Mouse (Mus musculus) intestine, embryonic 16.5 days (tissue): ENCODE results near the gene Pak6. TPM values are rescaled to one million over a fixed set of nuclear protein-coding genes. Genes with fewer than 3 reads are reported as not detected.

ENCODE experiments used
- ATAC-seq: fragments of 200-750 bp; cut with Nextera tagmentation; 2 replicates; pipeline ENCODE4 v1.8.0; 2017; ENCODE audit warnings: moderate TSS enrichment, moderate library complexity
- H3K27ac ChIP-seq: fragments of 300-500 bp; sonication (generic); 2 replicates; pipeline ENCODE4 v1.5.1; 2014; ENCODE audit warnings: mild to moderate bottlenecking, low read length
- H3K27me3 ChIP-seq: fragments of 300-500 bp; sonication (generic); replicated peaks from 2 replicates; pipeline ENCODE4 v1.6.1; 2014; ENCODE audit warnings: low read length, control low read depth, mixed read lengths; ENCODE audit not compliant: control insufficient read depth, insufficient read depth
- H3K36me3 ChIP-seq: fragments of 300-500 bp; sonication (generic); 2 replicates; pipeline ENCODE4 v1.6.1; 2014; ENCODE audit warnings: low read length, control low read depth; ENCODE audit not compliant: control insufficient read depth, insufficient read depth
- H3K4me1 ChIP-seq: fragments of 300-500 bp; sonication (generic); 2 replicates; pipeline ENCODE4 v1.6.1; 2014; ENCODE audit warnings: low read length, control low read depth, mixed read lengths; ENCODE audit not compliant: control insufficient read depth, insufficient read depth
- H3K4me2 ChIP-seq: fragments of 300-500 bp; sonication (generic); 2 replicates; pipeline ENCODE4 v1.6.1; 2014; ENCODE audit warnings: low read depth, low read length, control low read depth
- H3K4me3 ChIP-seq: fragments of 300-500 bp; sonication (generic); 2 replicates; pipeline ENCODE4 v1.5.1; 2014; ENCODE audit warnings: mild to moderate bottlenecking, low read length
- H3K9ac ChIP-seq: fragments of 300-500 bp; sonication (generic); 2 replicates; pipeline ENCODE4 v1.6.1; 2014; ENCODE audit warnings: low read depth, low read length
- H3K9me3 ChIP-seq: fragments of 300-500 bp; sonication (generic); 2 replicates; pipeline ENCODE4 v1.6.1; 2016; ENCODE audit warnings: low read length, control low read depth; ENCODE audit not compliant: control insufficient read depth
- WGBS: fragments of 180-500 bp; shearing (Covaris S2); extraction: QIAGEN DNeasy Blood & Tissue Kit; methylation state at CpG from one replicate; pipeline ENCODE4 v1.1.7; 2014; 5-methylcytosine and 5-hydroxymethylcytosine counted together
- polyA plus RNA-seq: library from polyadenylated mRNA; unstranded; fragments of >200 nt; fragmentation: Nextera tagmentation; extraction: Ambion mirVana; gene quantifications from 2 replicates; pipeline ENCODE4 v1.2.1, GENCODE M21; 2015

Gene Pak6
- polyA plus RNA-seq, 1 experiment from 2014 or later, result 2.0 TPM

DNA sequence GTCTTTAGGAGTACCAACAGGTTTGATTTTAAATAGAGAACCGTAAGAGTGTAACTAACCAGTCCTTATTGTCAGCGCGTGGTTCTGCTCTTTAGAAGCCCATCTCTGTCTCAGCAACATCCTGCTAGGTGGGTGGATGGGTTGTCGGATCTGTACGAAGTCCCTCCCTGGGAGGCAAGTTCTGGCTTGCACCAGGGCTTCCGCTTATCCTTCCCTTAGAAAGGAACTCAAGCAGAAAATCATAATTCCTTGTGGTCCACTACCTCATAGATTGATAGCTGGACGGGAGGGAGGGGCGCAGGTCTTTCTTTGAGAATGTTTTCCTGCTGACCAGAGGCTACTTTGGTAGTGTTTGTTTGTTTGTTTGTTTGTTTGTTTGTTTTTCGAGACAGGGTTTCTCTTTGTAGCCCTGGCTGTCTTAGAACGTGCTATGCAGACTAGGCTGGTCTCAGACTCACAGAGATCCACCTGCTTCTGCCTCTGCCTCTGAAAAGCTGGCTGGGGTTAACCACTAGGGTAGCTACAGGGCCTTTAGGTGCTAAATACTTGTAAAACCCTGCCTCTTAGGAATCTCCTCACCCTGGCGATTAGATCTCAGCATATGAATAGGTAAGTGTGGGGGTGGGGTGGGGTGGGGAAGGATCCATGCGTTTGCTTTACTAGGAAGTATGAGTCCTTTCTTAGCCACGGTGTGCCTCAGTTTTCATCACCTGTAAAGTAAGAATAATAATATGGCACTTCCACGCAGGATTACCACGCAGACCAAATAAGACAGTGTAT lies 10.8 kb downstream of the Pak6 start:
- ATAC-seq, result no peak
- no peak overlapping the region for H3K27ac ChIP-seq
- 40% methylated on average over 15 of the region's 15 CpGs for WGBS
- peaks cover 17% of the 10 kb centered on the region for H3K4me1 ChIP-seq
- no peak overlapping the region for H3K4me3 ChIP-seq
- H3K36me3 ChIP-seq, result no peaks in the 10 kb centered on the region
- H3K9ac ChIP-seq, result no peak overlapping the region
- no peaks in the 10 kb centered on the region for H3K9me3 ChIP-seq
- peaks cover 28% of the 10 kb centered on the region for H3K27me3 ChIP-seq
- no peak overlapping the region for H3K4me2 ChIP-seq

DNA sequence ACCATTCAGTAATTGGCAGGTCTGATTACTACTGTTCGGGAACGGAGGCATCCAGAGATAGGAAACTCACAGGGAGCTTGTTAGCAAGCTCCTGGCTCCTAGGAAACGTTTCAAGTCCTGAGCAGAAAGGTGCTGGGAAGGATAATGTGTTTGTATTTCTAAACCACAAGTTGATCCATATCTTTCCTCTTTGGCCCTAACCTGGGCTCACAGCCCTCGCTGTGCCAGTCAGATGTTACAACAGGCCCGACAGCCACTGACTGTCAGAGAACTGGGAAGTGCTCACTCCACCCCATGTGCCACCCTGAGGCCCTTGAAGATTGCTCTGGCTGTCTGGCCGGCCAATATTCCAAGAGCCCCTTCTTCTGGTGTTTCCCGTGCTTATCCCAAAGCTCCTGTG lies 11.4 kb downstream of the Pak6 start:
- Histone ChIP-seq H3K4me2 (no peak overlapping the region), H3K4me3 (no peak overlapping the region), H3K36me3 (no peaks in the 10 kb centered on the region), H3K27ac (no peak overlapping the region), H3K4me1 (peaks cover 17% of the 10 kb centered on the region), H3K9ac (no peak overlapping the region), H3K9me3 (no peaks in the 10 kb centered on the region), H3K27me3 (peaks cover 28% of the 10 kb centered on the region)
- ATAC-seq, result no peak
- 30% methylated on average over 7 of the region's 7 CpGs for WGBS

DNA sequence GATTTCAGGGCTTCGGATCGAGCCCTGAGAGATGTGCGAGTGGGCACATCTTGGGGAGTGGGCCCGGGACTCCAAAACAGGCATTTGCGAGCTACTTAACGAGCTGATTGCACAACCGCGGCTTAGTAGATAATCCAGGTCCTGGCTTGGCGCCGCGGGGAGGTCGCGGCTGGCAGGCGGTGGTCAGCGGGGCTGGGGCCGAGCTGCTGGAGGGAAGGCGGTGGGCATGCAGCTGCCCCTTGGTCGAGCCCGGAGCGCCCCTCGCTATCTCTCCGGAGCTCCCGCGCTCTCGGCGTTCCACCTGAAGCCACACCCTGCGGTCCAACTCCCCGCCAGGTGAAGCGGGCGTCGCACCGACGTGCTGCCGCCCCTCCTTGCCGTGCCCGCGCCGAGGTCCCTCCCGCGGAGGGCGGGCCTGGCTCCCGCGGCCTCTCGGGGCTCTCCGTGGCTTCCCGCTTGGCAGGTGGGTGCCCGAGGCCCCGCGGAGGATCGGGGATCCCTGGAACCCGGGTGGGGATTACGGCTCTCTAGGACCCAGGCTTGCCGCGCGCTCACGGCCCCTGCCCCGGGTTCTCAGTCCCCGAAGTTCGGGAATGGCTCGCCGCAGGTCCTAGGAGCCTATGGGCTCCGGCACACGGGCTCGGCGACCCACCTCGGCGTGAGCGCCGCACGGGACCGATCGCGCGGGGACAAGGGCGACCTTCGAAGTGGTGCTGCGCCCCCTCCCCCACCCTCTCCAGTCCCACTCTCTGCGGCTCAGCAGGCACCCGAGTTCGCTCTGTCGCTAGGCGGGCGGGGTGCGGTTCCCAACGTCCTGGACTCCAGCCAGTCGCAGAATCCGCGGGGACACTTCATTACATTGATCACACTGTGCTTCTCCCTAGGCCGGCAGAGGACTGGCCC lies 14.0 kb downstream of the Pak6 start:
- Histone ChIP-seq H3K4me3 (peak overlapping the region; percentile 63), H3K27me3 (peaks cover 28% of the 10 kb centered on the region), H3K36me3 (no peaks in the 10 kb centered on the region), H3K4me1 (peaks cover 17% of the 10 kb centered on the region), H3K9me3 (no peaks in the 10 kb centered on the region), H3K9ac (peak overlapping the region; percentile 72), H3K27ac (no peak overlapping the region), H3K4me2 (peak overlapping the region; percentile 97)
- under 1% methylated on average over 80 of the region's 89 CpGs for WGBS
- peak; percentile 80 for ATAC-seq

DNA sequence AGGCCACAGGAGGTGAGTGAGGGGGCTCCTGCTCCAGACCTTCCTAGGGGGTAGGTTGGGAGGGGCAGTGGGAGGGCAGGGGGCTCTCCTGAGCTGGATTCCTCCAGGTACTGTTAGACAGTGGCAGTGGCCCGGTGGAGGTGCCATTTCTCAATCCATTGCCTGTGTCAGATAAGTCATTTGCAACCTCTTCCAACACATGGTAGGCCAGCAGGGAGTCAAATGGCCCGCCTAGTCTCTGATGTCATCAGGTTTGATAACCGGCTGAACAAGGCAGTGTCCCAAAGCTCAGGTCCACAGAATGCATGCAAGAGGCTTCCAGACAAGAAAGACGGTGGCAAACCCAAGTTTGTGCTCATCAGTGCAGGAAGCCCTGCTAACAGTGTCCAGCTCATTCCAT lies 14.7 kb downstream of the Pak6 start:
- Histone ChIP-seq H3K27me3 (peaks cover 28% of the 10 kb centered on the region), H3K36me3 (no peaks in the 10 kb centered on the region), H3K4me1 (peaks cover 17% of the 10 kb centered on the region), H3K4me3 (peak overlapping the region; percentile 63), H3K9me3 (no peaks in the 10 kb centered on the region), H3K27ac (no peak overlapping the region), H3K4me2 (peak overlapping the region; percentile 97), H3K9ac (peak overlapping the region; percentile 72)
- peak; percentile 72 for ATAC-seq
- WGBS, result 15% methylated on average over 4 of the region's 4 CpGs

DNA sequence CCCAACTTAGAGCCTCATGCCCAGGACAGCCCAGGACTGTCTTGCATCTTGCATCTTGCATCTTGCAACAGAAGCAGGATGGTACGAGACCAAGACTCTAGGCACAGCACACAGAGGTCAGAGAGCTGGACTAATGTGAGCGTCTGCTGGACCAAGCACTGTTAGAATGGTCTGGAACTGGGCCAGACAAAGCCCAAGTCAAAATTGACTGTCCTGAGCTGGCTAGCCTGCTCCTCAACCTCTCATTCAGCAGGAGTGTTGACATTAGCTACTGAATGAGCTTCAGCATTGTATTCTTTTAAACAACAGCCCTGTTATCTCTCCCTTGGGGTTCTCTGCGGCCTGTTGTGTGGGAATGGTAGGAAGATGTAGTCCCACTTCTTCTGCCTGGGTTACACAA lies 16.5 kb downstream of the Pak6 start:
- ATAC-seq, result no peak
- no peak overlapping the region for H3K4me3 ChIP-seq
- H3K9ac ChIP-seq, result no peak overlapping the region
- no peak overlapping the region for H3K4me2 ChIP-seq
- H3K4me1 ChIP-seq, result peaks cover 17% of the 10 kb centered on the region
- WGBS, result 80% methylated on average over 3 of the region's 3 CpGs
- no peak overlapping the region for H3K27ac ChIP-seq
- H3K27me3 ChIP-seq, result peaks cover 27% of the 10 kb centered on the region
- H3K36me3 ChIP-seq, result no peaks in the 10 kb centered on the region
- no peaks in the 10 kb centered on the region for H3K9me3 ChIP-seq

DNA sequence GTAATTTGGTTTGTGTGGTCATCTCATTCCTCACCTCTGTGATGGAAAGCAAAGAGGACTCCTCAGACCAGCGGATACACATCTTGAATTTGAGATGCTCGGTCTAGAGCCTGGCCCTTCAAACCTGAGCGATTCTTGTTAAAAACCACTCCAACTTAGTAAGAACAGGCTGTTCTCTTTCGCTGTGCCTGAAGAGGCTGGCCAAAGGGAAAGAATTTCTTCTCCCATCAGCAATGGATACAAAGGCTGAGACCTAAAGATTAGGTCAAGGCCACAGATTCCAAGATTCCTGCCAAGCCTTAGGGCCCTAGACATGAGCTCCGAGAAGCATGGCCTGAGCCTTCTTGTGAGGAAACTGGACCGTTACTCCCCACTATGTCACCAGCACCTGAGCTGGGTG lies 17.8 kb downstream of the Pak6 start:
- peaks cover 19% of the 10 kb centered on the region for H3K27me3 ChIP-seq
- WGBS, result 91% methylated on average over 6 of the region's 6 CpGs

DNA sequence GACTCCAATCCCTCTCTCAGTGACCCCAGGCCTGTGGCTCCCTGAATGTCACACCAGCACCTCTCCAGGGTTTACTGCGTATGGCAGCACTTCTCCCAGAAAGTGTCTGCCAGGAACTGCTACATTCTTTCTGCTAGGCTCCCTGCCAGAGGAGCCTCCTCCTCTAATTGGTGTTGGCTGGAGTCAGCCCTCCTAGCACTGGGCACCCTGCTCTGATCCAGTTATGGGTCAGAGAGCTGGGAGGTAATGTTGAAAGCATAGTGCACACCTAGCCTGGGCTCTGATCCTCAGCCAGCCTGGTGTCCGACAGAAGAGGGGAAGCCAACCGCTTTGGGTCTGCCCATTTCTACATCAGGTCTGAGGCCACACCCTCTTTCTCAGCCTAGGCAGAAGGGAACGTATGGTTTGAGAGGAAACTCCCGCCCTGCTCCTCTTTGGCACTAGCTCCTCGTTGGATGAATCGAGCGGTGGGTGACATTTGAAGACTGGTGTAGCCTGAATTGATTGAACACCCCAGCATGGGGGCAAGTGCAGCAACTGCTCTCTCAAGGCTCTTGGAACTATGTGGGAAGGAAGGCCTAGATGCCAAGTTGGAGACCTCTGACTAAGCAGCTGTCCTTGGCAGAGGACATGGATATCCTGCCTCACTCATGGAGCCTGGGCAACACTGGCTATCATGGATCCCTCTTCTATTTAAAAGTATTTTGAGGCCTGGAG lies 19.6 kb downstream of the Pak6 start:
- Histone ChIP-seq H3K27ac (no peak overlapping the region), H3K4me3 (no peak overlapping the region), H3K4me1 (peaks cover 4% of the 10 kb centered on the region), H3K9me3 (no peaks in the 10 kb centered on the region), H3K36me3 (no peaks in the 10 kb centered on the region), H3K27me3 (peaks cover 3% of the 10 kb centered on the region; the same call in 1 of the 2 replicates), H3K4me2 (no peak overlapping the region), H3K9ac (no peak overlapping the region)
- no peak for ATAC-seq
- WGBS, result 52% methylated on average over 8 of the region's 8 CpGs

More for the DNA sequence above, 17.8 kb downstream of the Pak6 start:
- H3K4me2 ChIP-seq, result no peak overlapping the region
- H3K27ac ChIP-seq, result no peak overlapping the region
- no peaks in the 10 kb centered on the region for H3K36me3 ChIP-seq
- no peak for ATAC-seq
- H3K4me3 ChIP-seq, result no peak overlapping the region
- H3K9ac ChIP-seq, result no peak overlapping the region
- no peaks in the 10 kb centered on the region for H3K9me3 ChIP-seq
- H3K4me1 ChIP-seq, result peaks cover 17% of the 10 kb centered on the region

DNA sequence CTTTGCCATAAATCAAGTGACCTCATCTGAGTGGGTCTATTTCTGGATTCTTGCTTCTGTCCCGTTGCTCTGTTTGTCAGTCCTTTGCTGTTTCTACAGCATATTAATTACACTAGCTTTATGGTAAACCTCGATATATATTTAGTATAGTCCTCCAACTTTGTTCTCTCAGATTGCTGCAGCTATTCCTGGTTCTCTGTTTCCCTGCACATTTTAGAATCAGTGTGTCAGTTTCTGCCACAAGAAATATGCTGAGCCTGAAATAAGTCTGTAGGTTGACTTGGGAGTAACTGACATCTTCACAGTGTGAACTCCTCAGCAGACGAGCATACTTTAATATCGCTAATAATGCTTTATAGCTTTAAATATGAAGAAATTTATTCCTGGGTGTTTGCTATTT lies 22.0 kb downstream of the Pak6 start:
- no peaks in the 10 kb centered on the region for H3K36me3 ChIP-seq
- no peak overlapping the region for H3K4me2 ChIP-seq
- H3K4me1 ChIP-seq, result no peaks in the 10 kb centered on the region
- WGBS, result 77% methylated on average over 4 of the region's 4 CpGs
- H3K27me3 ChIP-seq, result no peaks in the 10 kb centered on the region
- no peak for ATAC-seq
- H3K9me3 ChIP-seq, result no peaks in the 10 kb centered on the region
- H3K4me3 ChIP-seq, result no peak overlapping the region
- no peak overlapping the region for H3K27ac ChIP-seq
- H3K9ac ChIP-seq, result no peak overlapping the region

DNA sequence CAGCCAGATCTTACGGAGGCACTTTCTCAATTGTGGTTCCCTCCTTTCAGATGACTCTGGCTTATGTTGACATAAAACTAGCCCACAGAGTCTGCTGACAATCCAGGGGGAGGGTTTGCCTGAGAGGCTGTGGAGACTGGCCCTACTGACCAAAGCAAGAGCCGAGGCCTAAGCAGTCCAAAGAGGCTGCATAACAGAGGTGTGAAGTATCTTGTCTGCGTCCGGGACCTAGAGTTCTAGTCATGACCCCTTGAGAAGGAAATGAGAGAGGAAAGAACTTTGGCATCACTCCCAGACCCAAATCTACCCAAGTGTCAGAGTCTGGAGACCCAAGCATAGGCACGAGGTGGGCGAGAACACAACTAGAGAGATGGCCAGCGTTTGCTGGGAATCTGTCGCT lies 23.6 kb downstream of the Pak6 start:
- no peak overlapping the region for H3K9ac ChIP-seq
- H3K27me3 ChIP-seq, result no peaks in the 10 kb centered on the region
- no peak for ATAC-seq
- WGBS, result 67% methylated on average over 8 of the region's 8 CpGs
- H3K9me3 ChIP-seq, result no peaks in the 10 kb centered on the region
- H3K27ac ChIP-seq, result no peak overlapping the region
- H3K36me3 ChIP-seq, result no peaks in the 10 kb centered on the region
- no peaks in the 10 kb centered on the region for H3K4me1 ChIP-seq
- H3K4me3 ChIP-seq, result no peak overlapping the region
- no peak overlapping the region for H3K4me2 ChIP-seq
